Mouse (Mus musculus): ENCODE measurements at regions not wholly inside any gene's neighbourhood (a gene's known extent, or its start where the extent isn't known, plus 50 kb on each side); places are given as distances from the start of the nearest gene placed in this dataset.

- DNase-seq (ENCODE audit: low read depth) = no peak
Observed at GRCm38 (mm10) chr5:133821273-133821672, 278.2 kb upstream of the Castor2 start.

GRCm38 (mm10) chr5:133815462-133815861 lies 284.0 kb upstream of the Castor2 start:
- no peak for DNase-seq (ENCODE audit: low read depth)

- no peak for DNase-seq (ENCODE audit: low read depth)
Observed at GRCm38 (mm10) chr5:133814436-133814835, 285.1 kb upstream of the Castor2 start.

- no peak for DNase-seq (ENCODE audit: low read depth)
Observed at GRCm38 (mm10) chr5:133812216-133812615, 287.3 kb upstream of the Castor2 start.

DNA sequence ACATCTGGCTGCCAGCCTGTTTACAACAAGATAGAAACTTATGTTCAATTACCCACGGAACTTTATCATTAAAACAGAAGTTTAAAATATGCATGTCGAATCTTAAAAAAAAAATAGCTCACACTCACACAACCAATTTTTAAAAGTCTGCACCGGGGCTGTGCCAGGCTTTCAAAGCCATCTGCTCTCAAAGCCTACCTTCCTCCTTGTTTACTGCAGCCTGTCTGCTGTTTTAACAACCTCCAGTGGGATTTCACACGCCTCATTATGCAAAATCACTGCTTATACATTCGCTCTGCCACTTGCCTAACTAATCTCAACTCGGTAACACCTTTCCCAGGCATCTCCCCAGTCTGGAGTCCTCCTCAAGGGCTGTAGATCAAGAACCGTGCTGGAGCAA lies 292.6 kb upstream of the Castor2 start:
- DNase-seq (ENCODE audit: low read depth) = no peak

GRCm38 (mm10) chr5:133802001-133802400 lies 297.5 kb upstream of the Castor2 start:
- no peak for DNase-seq (ENCODE audit: low read depth)

GRCm38 (mm10) chr5:133795638-133796037 lies 303.9 kb upstream of the Castor2 start:
- no peak for DNase-seq (ENCODE audit: low read depth)

GRCm38 (mm10) chr5:133790726-133791125 lies 308.8 kb upstream of the Castor2 start:
- DNase-seq (ENCODE audit: low read depth) = no peak

- no peak for DNase-seq (ENCODE audit: low read depth)
Observed at GRCm38 (mm10) chr5:133788006-133788405, 311.5 kb upstream of the Castor2 start.

DNA sequence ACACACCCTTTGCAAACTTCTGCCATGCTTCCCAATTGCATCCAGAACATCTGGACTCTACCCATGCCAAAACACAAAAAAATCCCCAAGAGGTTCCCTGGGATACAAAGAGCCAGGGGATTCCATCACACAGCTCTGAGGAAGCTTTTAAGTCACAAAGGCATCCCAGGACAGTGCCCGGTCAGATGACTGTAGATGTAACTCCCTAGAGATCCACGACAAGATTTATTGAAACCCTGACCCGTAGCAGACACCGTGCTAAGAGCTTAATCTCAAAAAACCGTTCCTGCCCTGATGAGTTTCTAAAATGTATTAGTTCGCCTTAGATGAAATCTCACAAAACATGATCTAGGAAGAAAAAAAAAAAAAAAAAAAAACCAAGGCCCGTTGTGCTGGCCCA lies 312.0 kb upstream of the Castor2 start:
- no peak for DNase-seq (ENCODE audit: low read depth)

- DNase-seq (ENCODE audit: low read depth) = no peak
Observed at GRCm38 (mm10) chr5:133776591-133776990, 322.9 kb upstream of the Castor2 start.

GRCm38 (mm10) chr5:133774116-133774515 lies 325.4 kb upstream of the Castor2 start:
- DNase-seq (ENCODE audit: low read depth) = no peak

- no peak for DNase-seq (ENCODE audit: low read depth)
Observed at GRCm38 (mm10) chr5:133768856-133769255, 330.7 kb upstream of the Castor2 start.

DNA sequence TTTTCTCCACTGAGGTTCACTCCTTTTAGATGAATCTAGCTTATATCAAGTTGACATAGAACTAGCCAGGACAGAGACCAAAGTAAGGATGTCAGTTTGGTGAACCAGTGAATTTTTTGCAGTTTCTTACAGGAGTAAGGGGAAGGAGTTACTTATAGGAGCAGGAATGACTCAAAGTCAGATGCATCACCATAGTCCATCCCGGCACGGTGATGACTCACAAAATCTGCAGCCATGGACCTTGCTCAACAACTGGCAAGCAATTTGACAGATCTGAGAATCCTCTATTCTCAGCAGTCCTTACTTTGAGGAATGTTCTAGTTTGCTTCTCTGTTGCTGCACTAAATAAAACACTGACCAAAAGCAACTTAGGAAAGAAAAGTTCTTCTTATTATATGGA lies 341.7 kb upstream of the Castor2 start:
- no peak for DNase-seq (ENCODE audit: low read depth)

DNA sequence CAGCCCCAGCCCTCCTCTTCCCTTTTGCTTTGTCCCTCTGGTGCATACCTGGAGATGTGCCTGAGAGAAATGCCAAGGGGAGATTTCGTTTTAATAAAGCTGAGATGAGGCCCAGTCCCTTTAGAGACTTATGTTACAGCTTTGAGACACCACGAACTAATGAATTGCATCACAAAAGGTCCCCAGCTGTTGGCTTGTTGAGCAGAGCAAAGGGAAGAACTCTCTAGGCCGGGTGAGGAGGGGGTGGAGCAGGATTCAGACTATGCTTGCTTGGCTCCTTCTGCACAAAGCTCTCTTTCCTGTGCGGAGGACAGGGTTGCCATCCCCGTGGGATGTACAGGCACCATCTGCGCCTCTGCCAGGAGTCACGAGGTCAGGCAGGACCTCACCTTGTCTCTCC lies 345.3 kb upstream of the Castor2 start:
- no peak for DNase-seq (ENCODE audit: low read depth)

- DNase-seq (ENCODE audit: low read depth) = no peak
Observed at GRCm38 (mm10) chr5:133753461-133754160, 345.9 kb upstream of the Castor2 start.

GRCm38 (mm10) chr5:133746960-133747359 lies 352.6 kb upstream of the Castor2 start:
- DNase-seq (ENCODE audit: low read depth) = no peak

DNA sequence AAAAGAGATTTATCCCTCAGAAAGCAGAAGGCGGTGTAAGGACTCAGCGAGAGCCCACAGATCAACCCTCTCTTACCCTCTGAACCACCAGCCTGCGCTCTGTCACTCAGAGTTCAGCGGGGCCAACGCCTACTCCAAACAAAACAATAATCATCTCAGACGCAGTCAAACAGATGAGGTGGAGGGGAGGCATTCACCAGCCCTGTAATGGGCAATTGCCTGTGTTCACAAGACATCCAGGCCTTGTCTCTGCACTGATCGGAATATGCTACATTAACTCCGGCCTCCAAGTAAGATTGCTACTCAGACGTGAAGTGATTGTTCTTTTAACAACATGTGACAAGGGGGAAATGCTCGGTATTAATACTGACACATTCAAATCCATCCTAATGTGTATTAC lies 353.1 kb upstream of the Castor2 start:
- no peak for DNase-seq (ENCODE audit: low read depth)

- DNase-seq (ENCODE audit: low read depth) = no peak
Observed at GRCm38 (mm10) chr5:133744136-133744535, 355.4 kb upstream of the Castor2 start.

- DNase-seq (ENCODE audit: low read depth) = no peak
Observed at GRCm38 (mm10) chr5:133743606-133744005, 355.9 kb upstream of the Castor2 start.

DNA sequence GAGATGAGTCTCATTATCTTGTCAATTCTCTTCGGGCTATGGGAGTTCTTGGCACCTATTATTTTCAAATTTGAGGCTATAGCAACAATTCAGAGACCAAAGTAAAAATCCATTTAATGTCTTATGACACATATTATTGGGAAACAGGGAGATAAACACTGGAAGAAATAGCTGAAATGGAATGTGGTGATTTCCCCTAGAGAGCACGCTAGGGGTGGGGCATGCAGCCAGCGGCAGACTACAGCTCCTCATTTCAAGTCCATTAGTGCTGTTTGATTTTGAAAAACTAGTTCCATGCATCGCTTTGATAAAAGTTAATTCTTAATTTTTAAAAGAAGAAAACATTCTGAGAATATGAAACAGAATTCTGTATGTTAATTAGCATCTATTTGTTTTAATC lies 367.6 kb upstream of the Castor2 start:
- DNase-seq (ENCODE audit: low read depth) = no peak

- no peak for DNase-seq (ENCODE audit: low read depth)
Observed at GRCm38 (mm10) chr5:133718187-133719078, 381.1 kb upstream of the Castor2 start.

- DNase-seq (ENCODE audit: low read depth) = no peak
Observed at GRCm38 (mm10) chr5:133715830-133716229, 383.7 kb upstream of the Castor2 start.

Data from naive thymus-derived CD4-positive, alpha-beta T cell, adult 2 months (primary cell).